Mouse (Mus musculus) natural killer cell, adult 2 months (primary cell): ENCODE data around the gene Cd6.

ENCODE experiments used
- DNase-seq, 2 experiments: peaks; one replicate each; pipeline ENCODE4 v3.0.0; 2022; ENCODE audit warnings: low spot score in 2 of 2

The Cd6 gene

DNA sequence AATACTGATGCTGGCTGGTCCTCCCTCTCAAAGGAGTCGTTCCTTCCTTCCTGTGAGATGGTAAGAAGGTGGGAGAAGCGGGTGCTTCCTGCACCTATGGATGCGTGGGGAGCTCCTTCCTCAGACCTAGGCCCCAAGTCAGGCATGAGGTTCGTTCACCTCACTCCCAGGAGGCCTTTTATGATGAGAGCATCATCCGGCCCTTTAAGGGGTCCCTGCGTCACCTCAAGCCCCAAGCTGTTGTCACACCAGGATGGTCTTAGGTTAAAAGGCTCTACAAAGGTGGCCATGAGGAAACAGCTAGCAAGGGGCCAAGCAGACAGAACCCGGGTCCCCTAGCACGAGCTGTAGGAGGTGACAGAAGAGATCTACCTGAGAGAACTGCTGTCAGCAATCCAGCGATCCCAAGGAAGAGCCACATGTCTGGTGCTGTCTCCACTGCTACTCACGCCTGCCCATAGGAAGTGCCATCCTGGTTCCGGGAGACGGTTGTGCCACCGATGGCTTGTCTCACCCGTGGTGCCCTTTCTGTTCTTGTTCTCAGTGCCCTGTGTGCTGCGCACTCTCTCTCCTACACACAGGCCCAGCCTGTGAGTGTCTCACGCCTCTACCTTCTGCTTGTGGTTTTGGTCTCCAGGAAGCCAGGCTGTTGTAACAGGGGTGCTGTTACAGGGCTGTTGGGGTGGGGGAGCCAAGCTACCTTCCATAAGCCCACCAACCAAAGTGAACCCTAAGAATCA, at the start of gene Cd6:
Gene Cd6, minus strand, starts transcription at position 623 of the 740 bp plus-strand sequence.
- DNase-seq: no peak

- DNase-seq: no peak
These were observed 48.5 kb upstream of the Cd6 start for GRCm38 (mm10) chr19:10878201-10878837.

GRCm38 (mm10) chr19:10871328-10871961, 41.6 kb upstream of the Cd6 start:
- no peak for DNase-seq

DNA sequence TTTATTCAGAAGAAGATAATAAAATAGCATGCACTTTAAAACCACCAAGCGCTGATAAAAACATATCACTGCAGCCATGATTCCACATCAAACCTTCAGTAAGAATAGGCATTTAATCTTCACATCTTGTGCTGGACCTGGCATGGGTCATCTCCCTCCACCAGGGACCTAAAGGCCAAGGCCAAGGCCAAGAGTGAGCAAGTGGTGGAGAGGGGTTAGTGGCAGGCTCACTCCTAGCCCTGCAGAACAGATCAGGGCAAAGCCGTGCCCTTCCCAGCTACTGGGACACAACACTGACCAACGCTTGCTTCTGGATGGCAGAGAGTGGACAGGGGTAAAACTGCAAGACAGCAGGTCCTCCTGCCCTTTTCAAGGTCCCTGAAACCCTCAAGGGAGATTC, 40.8 kb upstream of the Cd6 start:
- DNase-seq: no peak

- no peak for DNase-seq
These were observed 40.1 kb upstream of the Cd6 start, which contains the start of gene Tmem132a for GRCm38 (mm10) chr19:10869886-10870527. Tmem132a (minus strand) TSS chr19:10869940.

DNA sequence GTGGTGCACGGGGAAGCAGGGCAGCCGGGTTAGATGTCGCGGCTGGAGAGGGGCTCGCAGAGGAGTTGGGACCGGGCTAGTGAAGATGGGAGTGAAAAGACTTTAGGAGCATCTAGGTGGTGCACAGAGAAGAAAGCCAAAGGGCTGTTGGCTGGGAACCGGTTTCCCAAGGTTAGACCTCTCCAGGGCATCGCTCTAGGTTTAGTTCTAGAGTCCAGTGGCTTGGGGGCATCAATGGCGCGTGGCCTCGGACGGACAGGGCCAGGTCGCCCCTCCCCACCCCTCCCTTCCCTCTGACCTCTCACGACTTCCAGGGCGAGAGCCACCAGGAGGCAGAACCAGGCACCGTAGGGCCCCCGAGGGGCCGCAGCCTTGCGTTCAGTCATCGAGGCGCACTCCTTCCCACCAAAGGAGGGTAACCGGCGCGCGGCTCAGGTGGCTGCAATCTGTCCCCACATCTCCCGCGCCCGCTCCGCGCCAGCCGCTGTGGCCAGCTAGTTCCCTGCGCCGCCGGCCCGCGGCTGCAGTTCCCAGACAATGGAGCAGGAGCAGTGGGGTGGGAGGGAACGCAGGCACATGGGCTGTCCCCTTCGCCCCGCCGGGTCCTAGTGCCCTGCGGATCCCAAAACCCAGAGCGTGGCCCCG, 39.5 kb upstream of the Cd6 start:
- no peak for DNase-seq

DNA sequence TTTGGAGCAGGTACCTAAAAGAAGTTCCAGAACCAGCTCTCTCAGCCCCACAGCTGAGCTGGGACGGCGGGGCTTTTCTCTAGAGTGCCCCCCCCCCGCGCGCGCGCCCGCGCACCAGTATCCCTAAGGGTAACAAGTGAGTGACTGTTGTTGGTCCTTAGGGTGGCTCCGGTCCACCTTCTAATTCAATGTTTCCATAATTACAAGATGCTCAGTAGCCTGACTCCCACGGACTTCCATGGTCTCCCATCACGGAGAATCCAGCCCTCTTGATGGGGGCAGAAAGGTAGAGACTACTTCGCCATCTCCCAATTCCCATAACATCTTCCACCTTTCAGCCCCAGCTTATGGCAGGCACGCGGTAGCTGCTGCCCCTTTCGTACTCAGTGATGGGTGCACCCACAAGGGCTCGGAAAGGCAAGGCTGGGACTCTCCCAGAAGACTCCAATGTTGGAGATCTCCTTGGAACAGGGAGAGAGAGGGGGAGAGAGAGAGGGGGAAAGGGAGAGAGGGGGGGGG, 38.8 kb upstream of the Cd6 start:
- no peak for DNase-seq

DNA sequence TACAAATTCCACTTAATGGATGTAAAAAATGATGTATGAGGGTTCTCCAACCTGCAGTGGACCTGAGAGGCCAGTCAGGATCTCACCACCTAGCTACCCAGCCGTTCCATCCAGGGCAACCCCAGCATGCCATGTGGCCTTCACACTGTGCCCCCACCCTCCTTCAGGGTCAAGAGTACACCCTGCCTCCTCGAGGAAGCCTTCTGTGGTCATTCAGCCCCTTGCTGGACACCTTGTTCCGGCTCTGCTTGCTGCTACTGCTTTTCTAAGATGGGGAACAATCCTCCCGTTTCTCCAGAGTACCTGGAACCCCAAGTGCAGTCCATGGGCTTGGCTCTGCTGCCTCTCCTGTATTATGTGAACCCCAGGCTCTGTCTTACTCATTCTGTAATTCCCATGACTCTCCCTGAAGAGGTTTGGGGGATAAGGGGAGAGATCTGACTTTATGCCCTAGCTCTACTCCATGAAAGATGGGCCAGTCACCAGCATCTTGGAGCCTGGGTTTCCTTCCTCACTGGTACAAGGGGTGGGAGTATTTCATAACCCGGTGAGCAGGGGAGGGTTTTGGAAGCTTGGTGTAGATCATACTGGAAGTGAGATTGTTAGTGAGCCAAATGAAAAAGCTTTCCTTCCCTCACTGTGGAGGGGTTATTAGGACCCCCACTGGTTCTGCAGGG, 38.2 kb upstream of the Cd6 start:
- no peak for DNase-seq

GRCm38 (mm10) chr19:10866351-10866750, 36.5 kb upstream of the Cd6 start:
- no peak for DNase-seq

DNA sequence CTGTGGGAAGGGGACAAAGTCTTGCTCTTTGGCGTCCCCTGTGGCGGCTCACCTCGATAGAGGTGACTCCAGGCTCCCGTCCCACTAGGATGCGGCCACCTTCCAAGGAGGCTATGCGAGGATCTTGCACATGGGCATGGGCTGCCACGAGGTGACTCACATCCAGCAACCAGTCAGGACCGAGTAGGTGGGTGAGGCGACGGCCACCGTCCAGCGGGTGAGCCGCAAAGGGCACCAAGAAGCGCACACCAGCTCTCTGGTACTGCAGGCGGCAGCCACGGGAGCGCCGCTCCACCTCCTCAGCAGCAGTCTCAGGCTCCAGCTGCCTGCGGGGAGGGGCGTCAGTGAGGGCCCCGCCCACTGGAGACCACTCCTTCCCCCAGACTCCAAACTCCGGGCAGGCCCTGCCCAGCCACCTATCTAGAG, 30.2 kb upstream of the Cd6 start:
- DNase-seq: no peak

DNA sequence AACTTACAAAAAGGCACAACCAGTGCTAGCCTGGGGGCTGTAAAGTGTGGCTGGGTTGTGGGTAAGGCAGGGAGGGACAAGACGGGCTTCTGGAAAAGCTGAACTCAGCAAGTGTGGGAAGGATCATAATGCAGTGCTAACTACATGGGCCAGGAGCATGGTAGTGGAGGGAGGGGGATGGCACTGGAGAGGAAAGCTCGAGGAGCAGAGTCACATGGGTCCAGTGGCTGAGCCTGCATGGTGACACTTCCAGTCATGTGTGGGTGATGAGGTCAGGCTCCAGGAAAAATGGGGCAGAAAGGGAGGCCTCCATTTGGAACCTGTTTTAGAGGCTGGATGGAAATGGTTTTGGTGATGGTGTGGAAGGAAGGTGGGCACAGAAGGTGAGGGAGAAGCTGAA, 26.7 kb upstream of the Cd6 start:
- no peak for DNase-seq

DNA sequence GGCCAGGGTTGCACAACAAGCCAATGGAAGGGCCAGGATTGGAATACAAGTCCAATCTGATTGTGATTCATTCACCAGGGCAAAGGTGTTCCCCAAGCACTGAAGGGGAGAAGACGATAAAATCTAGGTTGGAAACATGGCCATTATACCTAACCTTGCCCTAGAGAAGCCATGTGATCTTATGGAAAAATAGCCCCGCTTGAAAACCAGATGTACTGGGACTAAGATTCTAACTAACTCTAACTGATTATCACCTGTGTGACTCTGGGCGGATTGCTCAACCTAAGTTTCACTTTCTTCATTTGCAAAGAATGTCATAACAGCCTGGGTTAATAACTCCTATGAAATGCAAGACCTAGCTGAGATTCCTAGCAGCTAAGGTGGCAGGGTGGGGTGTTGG, 25.6 kb upstream of the Cd6 start:
- DNase-seq: no peak

- no peak for DNase-seq
These were observed 17.6 kb upstream of the Cd6 start for GRCm38 (mm10) chr19:10847311-10848087.

GRCm38 (mm10) chr19:10846150-10846549, 16.3 kb upstream of the Cd6 start:
- no peak for DNase-seq

DNA sequence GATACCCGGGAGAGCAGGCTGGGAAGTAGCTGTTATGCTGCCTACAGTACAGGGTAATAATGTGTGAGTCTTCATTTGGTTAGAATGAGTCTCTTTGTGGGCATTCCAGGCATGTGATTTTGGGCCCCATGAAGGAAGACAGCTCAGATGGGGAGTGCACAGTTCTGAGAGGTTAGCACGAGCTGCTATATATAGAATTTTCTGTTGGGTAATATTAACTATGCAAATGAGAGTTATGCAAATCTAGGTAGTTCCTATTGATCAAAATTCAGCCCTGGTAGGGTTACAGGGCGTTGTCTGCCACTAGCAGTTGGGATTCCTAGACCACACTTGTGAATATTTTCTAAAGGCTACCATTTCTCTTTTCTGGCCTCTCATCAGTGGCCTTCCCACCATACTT, 15.6 kb upstream of the Cd6 start:
- peak in 1 of 2 experiments; percentile 44 for DNase-seq

GRCm38 (mm10) chr19:10844206-10844605, 14.3 kb upstream of the Cd6 start:
- DNase-seq: no peak

- DNase-seq: peak in 1 of 2 experiments; percentile 45
These were observed 13.1 kb upstream of the Cd6 start for GRCm38 (mm10) chr19:10842914-10843313.

GRCm38 (mm10) chr19:10841721-10842626, 12.1 kb upstream of the Cd6 start:
- DNase-seq: peak; percentile 35 to 71
